Mouse (Mus musculus): ENCODE measurements around the gene Dnmt3b. TPM values are rescaled to one million over a fixed set of nuclear protein-coding genes. Genes with fewer than 3 reads are reported as not detected.

Gene Dnmt3b
- polyA plus RNA-seq (2012; rRNA removed): 1.2 and 1.5 TPM in 2 replicates

GRCm38 (mm10) chr2:153649298-153650013 is at the start of gene Dnmt3b:
Dnmt3b (plus strand) TSS chr2:153649450.
- DNase-seq (ENCODE audit: extremely low spot score in 1 of 2, low spot score in 1 of 2): peak in 1 of 2 experiments; percentile 12

GRCm38 (mm10) chr2:153600021-153600666 is 49.1 kb upstream of the Dnmt3b start:
- DNase-seq (ENCODE audit: extremely low spot score in 1 of 2, low spot score in 1 of 2): no peak

GRCm38 (mm10) chr2:153600667-153601648 is 48.3 kb upstream of the Dnmt3b start:
- DNase-seq (ENCODE audit: extremely low spot score in 1 of 2, low spot score in 1 of 2): no peak

GRCm38 (mm10) chr2:153603724-153604123 is 45.5 kb upstream of the Dnmt3b start:
- no peak for DNase-seq (ENCODE audit: extremely low spot score in 1 of 2, low spot score in 1 of 2)

- no peak for DNase-seq (ENCODE audit: extremely low spot score in 1 of 2, low spot score in 1 of 2)
These were observed 42.8 kb upstream of the Dnmt3b start for GRCm38 (mm10) chr2:153606421-153606820.

GRCm38 (mm10) chr2:153607870-153608515 is 41.3 kb upstream of the Dnmt3b start:
- no peak for DNase-seq (ENCODE audit: extremely low spot score in 1 of 2, low spot score in 1 of 2)

- no peak for DNase-seq (ENCODE audit: extremely low spot score in 1 of 2, low spot score in 1 of 2)
These were observed 40.2 kb upstream of the Dnmt3b start for GRCm38 (mm10) chr2:153609058-153609457.

GRCm38 (mm10) chr2:153609548-153609947 is 39.7 kb upstream of the Dnmt3b start:
- DNase-seq (ENCODE audit: extremely low spot score in 1 of 2, low spot score in 1 of 2): peak; percentile 49 to 89

GRCm38 (mm10) chr2:153610426-153611240 is 38.6 kb upstream of the Dnmt3b start:
- no peak for DNase-seq (ENCODE audit: extremely low spot score in 1 of 2, low spot score in 1 of 2)

GRCm38 (mm10) chr2:153611241-153611630 is 38.0 kb upstream of the Dnmt3b start:
- no peak for DNase-seq (ENCODE audit: extremely low spot score in 1 of 2, low spot score in 1 of 2)

GRCm38 (mm10) chr2:153611743-153612142 is 37.5 kb upstream of the Dnmt3b start:
- no peak for DNase-seq (ENCODE audit: extremely low spot score in 1 of 2, low spot score in 1 of 2)

GRCm38 (mm10) chr2:153612594-153613281 is 36.5 kb upstream of the Dnmt3b start:
- peak in 1 of 2 experiments; percentile 38 for DNase-seq (ENCODE audit: extremely low spot score in 1 of 2, low spot score in 1 of 2)

- DNase-seq (ENCODE audit: extremely low spot score in 1 of 2, low spot score in 1 of 2): no peak
These were observed 32.4 kb upstream of the Dnmt3b start for GRCm38 (mm10) chr2:153616893-153617292.

GRCm38 (mm10) chr2:153618439-153618838 is 30.8 kb upstream of the Dnmt3b start:
- DNase-seq (ENCODE audit: extremely low spot score in 1 of 2, low spot score in 1 of 2): no peak

- no peak for DNase-seq (ENCODE audit: extremely low spot score in 1 of 2, low spot score in 1 of 2)
These were observed 30.4 kb upstream of the Dnmt3b start for GRCm38 (mm10) chr2:153618889-153619288.

- no peak for DNase-seq (ENCODE audit: extremely low spot score in 1 of 2, low spot score in 1 of 2)
These were observed 26.8 kb upstream of the Dnmt3b start for GRCm38 (mm10) chr2:153622449-153622848.

GRCm38 (mm10) chr2:153630950-153631349 is 18.3 kb upstream of the Dnmt3b start:
- no peak for DNase-seq (ENCODE audit: extremely low spot score in 1 of 2, low spot score in 1 of 2)

GRCm38 (mm10) chr2:153631976-153632870 is 17.0 kb upstream of the Dnmt3b start, which contains the start of gene Commd7:
Commd7 (minus strand) TSS chr2:153632781.
- DNase-seq (ENCODE audit: extremely low spot score in 1 of 2, low spot score in 1 of 2): peak; percentile 45 to 90
